Mouse (Mus musculus) heart, postnatal 0 days (tissue): ENCODE measurements around the gene Slit1.

ENCODE experiments used
- CTCF ChIP-seq: IDR thresholded peaks from 2 replicates; pipeline ENCODE4 v1.5.1; 2016; ENCODE audit warnings: antibody characterized with exemption, control low read depth, low read depth
- EP300 ChIP-seq: IDR thresholded peaks from 2 replicates; pipeline ENCODE4 v1.6.1; 2016; ENCODE audit warnings: antibody characterized with exemption, low read depth

DNA sequence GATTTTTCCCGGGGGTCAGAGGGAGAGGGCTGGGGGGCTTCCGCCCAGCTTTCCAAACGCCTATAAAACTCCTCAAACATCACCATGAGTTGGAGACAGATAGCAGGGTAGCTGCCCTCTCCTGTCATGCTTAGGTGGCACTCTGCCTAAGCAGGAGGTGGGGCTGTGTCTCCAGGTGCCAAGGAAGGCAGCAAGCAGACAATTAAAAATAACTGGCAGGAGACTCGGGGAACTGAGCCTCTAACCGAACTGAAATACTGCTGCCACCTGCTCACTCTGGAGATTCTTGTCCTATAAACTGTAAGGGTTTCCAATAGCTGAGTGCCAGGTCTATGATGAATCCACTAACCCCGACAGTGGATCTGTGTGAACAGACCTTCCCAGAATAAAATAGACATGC is 131.8 kb downstream of the Slit1 start:
- TF ChIP-seq CTCF (no peak), EP300 (no peak)
